Mouse (Mus musculus) G1E (cell line): ENCODE data around the gene Nr2c2.

ENCODE experiments used
- CTCF ChIP-seq: IDR thresholded peaks from 2 replicates; pipeline ENCODE4 v1.5.1; 2012; ENCODE audit warnings: low read depth, low read length, inconsistent platforms, mixed read lengths
- GATA1 ChIP-seq: IDR thresholded peaks from 2 replicates; pipeline ENCODE4 v1.6.1; 2012; ENCODE audit warnings: borderline replicate concordance, low read length, inconsistent platforms, mixed read lengths
- GATA2 ChIP-seq: IDR thresholded peaks from 2 replicates; pipeline ENCODE4 v1.6.1; 2012; ENCODE audit warnings: low read depth, low read length, inconsistent platforms, borderline replicate concordance
- POLR2AphosphoS5 ChIP-seq: IDR thresholded peaks from 2 replicates; pipeline ENCODE4 v1.6.1; 2012; ENCODE audit warnings: low read depth, low read length, inconsistent platforms; ENCODE audit not compliant: insufficient replicate concordance
- TAL1 ChIP-seq: conservative IDR thresholded peaks from 2 replicates; pipeline ENCODE4 v1.6.1; 2012; ENCODE audit warnings: low read depth, low read length, inconsistent platforms, mixed read lengths

- TF ChIP-seq CTCF: no peak
- no peak for TF ChIP-seq TAL1
- no peak for TF ChIP-seq GATA1
- no peak for TF ChIP-seq POLR2AphosphoS5
- TF ChIP-seq GATA2: no peak
Measured at GRCm38 (mm10) chr6:92042055-92042454, 49.1 kb upstream of the Nr2c2 start.
